Mouse (Mus musculus): ENCODE measurements at regions not wholly inside any gene's neighbourhood (a gene's known extent, or its start where the extent isn't known, plus 50 kb on each side); places are given as distances from the start of the nearest gene placed in this dataset.

- no peak overlapping the region for H3K4me3 ChIP-seq (ENCODE audit: low read length)
- H3K27ac ChIP-seq (ENCODE audit: low read depth, low read length), result no peak overlapping the region
- no peaks in the 10 kb centered on the region for H3K27me3 ChIP-seq (replicated peaks; ENCODE audit: control insufficient read depth, insufficient read depth, low read length)
- no peak overlapping the region for H3K4me2 ChIP-seq (ENCODE audit: low read length)
- no peaks in the 10 kb centered on the region; the same call in 1 of the 2 replicates for H3K4me1 ChIP-seq (ENCODE audit: control insufficient read depth, insufficient read depth, low read depth, low read length)
- no peak for ATAC-seq
- WGBS, result 85% methylated on average over 3 of the region's 3 CpGs
- no peaks in the 10 kb centered on the region for H3K9me3 ChIP-seq (ENCODE audit: control insufficient read depth, low read length)
- no peaks in the 10 kb centered on the region for H3K36me3 ChIP-seq (ENCODE audit: control insufficient read depth, insufficient read depth, low read length)
- no peak overlapping the region for H3K9ac ChIP-seq (ENCODE audit: low read depth, low read length)
Observed at GRCm38 (mm10) chr6:120596717-120597116, 65.6 kb upstream of the Hdhd5 start.

- Histone ChIP-seq H3K9ac (ENCODE audit: low read depth, low read length) (no peak overlapping the region), H3K4me3 (ENCODE audit: low read length) (no peak overlapping the region), H3K36me3 (ENCODE audit: control insufficient read depth, insufficient read depth, low read length) (no peaks in the 10 kb centered on the region), H3K4me2 (ENCODE audit: low read length) (no peak overlapping the region), H3K27ac (ENCODE audit: low read depth, low read length) (no peak overlapping the region), H3K4me1 (ENCODE audit: control insufficient read depth, insufficient read depth, low read depth, low read length) (no peaks in the 10 kb centered on the region; the same call in 1 of the 2 replicates), H3K9me3 (ENCODE audit: control insufficient read depth, low read length) (no peaks in the 10 kb centered on the region), H3K27me3 (replicated peaks; ENCODE audit: control insufficient read depth, insufficient read depth, low read length) (no peaks in the 10 kb centered on the region)
- 87% methylated on average over 8 of the region's 8 CpGs for WGBS
- ATAC-seq, result no peak
Observed at GRCm38 (mm10) chr6:120594463-120594862, 63.3 kb upstream of the Hdhd5 start.

GRCm38 (mm10) chr6:120592705-120593104, 61.6 kb upstream of the Hdhd5 start:
- 28% methylated on average over 7 of the region's 7 CpGs for WGBS
- no peaks in the 10 kb centered on the region; the same call in 1 of the 2 replicates for H3K4me1 ChIP-seq (ENCODE audit: control insufficient read depth, insufficient read depth, low read depth, low read length)
- no peaks in the 10 kb centered on the region for H3K9me3 ChIP-seq (ENCODE audit: control insufficient read depth, low read length)
- no peaks in the 10 kb centered on the region for H3K36me3 ChIP-seq (ENCODE audit: control insufficient read depth, insufficient read depth, low read length)
- H3K27ac ChIP-seq (ENCODE audit: low read depth, low read length), result no peak overlapping the region
- no peaks in the 10 kb centered on the region for H3K27me3 ChIP-seq (replicated peaks; ENCODE audit: control insufficient read depth, insufficient read depth, low read length)
- no peak overlapping the region for H3K9ac ChIP-seq (ENCODE audit: low read depth, low read length)
- H3K4me3 ChIP-seq (ENCODE audit: low read length), result no peak overlapping the region
- no peak overlapping the region for H3K4me2 ChIP-seq (ENCODE audit: low read length)
- ATAC-seq, result no peak

GRCm38 (mm10) chr6:120592031-120592681, 61.0 kb upstream of the Hdhd5 start:
- 6% methylated on average over 17 of the region's 17 CpGs for WGBS
- Histone ChIP-seq H3K27ac (ENCODE audit: low read depth, low read length) (no peak overlapping the region), H3K4me3 (ENCODE audit: low read length) (no peak overlapping the region), H3K27me3 (replicated peaks; ENCODE audit: control insufficient read depth, insufficient read depth, low read length) (no peaks in the 10 kb centered on the region), H3K36me3 (ENCODE audit: control insufficient read depth, insufficient read depth, low read length) (no peaks in the 10 kb centered on the region), H3K4me2 (ENCODE audit: low read length) (peak overlapping the region; percentile 18; the same call in 1 of the 2 replicates), H3K9me3 (ENCODE audit: control insufficient read depth, low read length) (no peaks in the 10 kb centered on the region), H3K9ac (ENCODE audit: low read depth, low read length) (no peak overlapping the region), H3K4me1 (ENCODE audit: control insufficient read depth, insufficient read depth, low read depth, low read length) (no peaks in the 10 kb centered on the region; the same call in 1 of the 2 replicates)
- ATAC-seq, result peak; percentile 48

- no peak for ATAC-seq
- WGBS, result 52% methylated on average over 2 of the region's 2 CpGs
- Histone ChIP-seq H3K27ac (ENCODE audit: low read depth, low read length) (no peak overlapping the region), H3K9ac (ENCODE audit: low read depth, low read length) (no peak overlapping the region), H3K4me1 (ENCODE audit: control insufficient read depth, insufficient read depth, low read depth, low read length) (peaks cover 4% of the 10 kb centered on the region; the same call in 1 of the 2 replicates), H3K4me3 (ENCODE audit: low read length) (no peak overlapping the region), H3K4me2 (ENCODE audit: low read length) (no peak overlapping the region), H3K9me3 (ENCODE audit: control insufficient read depth, low read length) (no peaks in the 10 kb centered on the region), H3K36me3 (ENCODE audit: control insufficient read depth, insufficient read depth, low read length) (no peaks in the 10 kb centered on the region), H3K27me3 (replicated peaks; ENCODE audit: control insufficient read depth, insufficient read depth, low read length) (no peaks in the 10 kb centered on the region)
Observed at GRCm38 (mm10) chr6:120590191-120590590, 59.1 kb upstream of the Hdhd5 start.

GRCm38 (mm10) chr6:120588701-120589659, 57.9 kb upstream of the Hdhd5 start:
- no peaks in the 10 kb centered on the region for H3K36me3 ChIP-seq (ENCODE audit: control insufficient read depth, insufficient read depth, low read length)
- H3K27me3 ChIP-seq (replicated peaks; ENCODE audit: control insufficient read depth, insufficient read depth, low read length), result no peaks in the 10 kb centered on the region
- no peak overlapping the region for H3K9ac ChIP-seq (ENCODE audit: low read depth, low read length)
- no peak overlapping the region for H3K4me3 ChIP-seq (ENCODE audit: low read length)
- ATAC-seq, result no peak
- 86% methylated on average over 11 of the region's 11 CpGs for WGBS
- no peak overlapping the region for H3K4me2 ChIP-seq (ENCODE audit: low read length)
- H3K27ac ChIP-seq (ENCODE audit: low read depth, low read length), result no peak overlapping the region
- peaks cover 4% of the 10 kb centered on the region; the same call in 1 of the 2 replicates for H3K4me1 ChIP-seq (ENCODE audit: control insufficient read depth, insufficient read depth, low read depth, low read length)
- no peaks in the 10 kb centered on the region for H3K9me3 ChIP-seq (ENCODE audit: control insufficient read depth, low read length)

- no peaks in the 10 kb centered on the region for H3K36me3 ChIP-seq (ENCODE audit: control insufficient read depth, insufficient read depth, low read length)
- peaks cover 4% of the 10 kb centered on the region; the same call in 1 of the 2 replicates for H3K4me1 ChIP-seq (ENCODE audit: control insufficient read depth, insufficient read depth, low read depth, low read length)
- H3K4me2 ChIP-seq (ENCODE audit: low read length), result no peak overlapping the region
- 50% methylated on average over 2 of the region's 2 CpGs for WGBS
- no peak; the same call in 1 of the 2 replicates for ATAC-seq
- no peaks in the 10 kb centered on the region for H3K9me3 ChIP-seq (ENCODE audit: control insufficient read depth, low read length)
- H3K4me3 ChIP-seq (ENCODE audit: low read length), result no peak overlapping the region
- H3K27ac ChIP-seq (ENCODE audit: low read depth, low read length), result no peak overlapping the region
- no peak overlapping the region for H3K9ac ChIP-seq (ENCODE audit: low read depth, low read length)
- no peaks in the 10 kb centered on the region for H3K27me3 ChIP-seq (replicated peaks; ENCODE audit: control insufficient read depth, insufficient read depth, low read length)
Observed at GRCm38 (mm10) chr6:120585941-120586280, 54.8 kb upstream of the Hdhd5 start.

- peak; percentile 66 for ATAC-seq
- no peak overlapping the region for H3K9ac ChIP-seq (ENCODE audit: low read depth, low read length)
- 31% methylated on average over 9 of the region's 9 CpGs for WGBS
- peak overlapping the region; percentile 61; the same call in 1 of the 2 replicates for H3K27ac ChIP-seq (ENCODE audit: low read depth, low read length)
- H3K4me2 ChIP-seq (ENCODE audit: low read length), result no peak overlapping the region
- H3K27me3 ChIP-seq (replicated peaks; ENCODE audit: control insufficient read depth, insufficient read depth, low read length), result no peaks in the 10 kb centered on the region
- H3K36me3 ChIP-seq (ENCODE audit: control insufficient read depth, insufficient read depth, low read length), result no peaks in the 10 kb centered on the region
- no peak overlapping the region for H3K4me3 ChIP-seq (ENCODE audit: low read length)
- peaks cover 7% of the 10 kb centered on the region for H3K4me1 ChIP-seq (ENCODE audit: control insufficient read depth, insufficient read depth, low read depth, low read length)
- H3K9me3 ChIP-seq (ENCODE audit: control insufficient read depth, low read length), result no peaks in the 10 kb centered on the region
Observed at GRCm38 (mm10) chr6:120585118-120585940, 54.2 kb upstream of the Hdhd5 start.

All from hindbrain, embryonic 16.5 days (tissue).